36 mouse cellular contexts compared by ENCODE assay signal in genomic region chr3:59697391-59697790, GRCm38 (mm10). TPM values are rescaled to one million over a fixed set of nuclear protein-coding genes. Genes with fewer than 3 reads are reported as not detected.
DNase-seq lines count a peak whose midpoint lies in the region; ATAC-seq and TF ChIP-seq lines count a peak whose summit lies in the region.
"Had no signal": no experiment of that assay in that cellular context is flagged by ENCODE, and none has a peak within 500 bp of the region (broad histone marks: within the 10 kb centered on the region; RNA-seq: fewer than 3 reads in every experiment).

No protein-coding gene starts in this region.

- no peak overlapping the region for H3K27ac ChIP-seq in cerebellum, adult 2 months (ENCODE audit: insufficient read depth, low read length)
- H3K27ac ChIP-seq: embryonic facial prominence, embryonic 10.5 days; embryonic facial prominence, embryonic 13.5 days; forebrain, embryonic 12.5 days; forebrain, embryonic 15.5 days; gastrocnemius, adult 2 months; hindbrain, embryonic 12.5 days; hindbrain, embryonic 15.5 days had no signal

- WGBS in cerebellum, adult 2 months: 89% methylated on average over 3 of the region's 3 CpGs

- H3K4me3 ChIP-seq in cerebellum, adult 2 months (replicated peaks; ENCODE audit: insufficient read depth, low read depth, low read length): no peak overlapping the region
- H3K4me3 ChIP-seq: embryonic facial prominence, embryonic 10.5 days; embryonic facial prominence, embryonic 13.5 days; erythroblast, embryonic 14.5 days; forebrain, embryonic 12.5 days; forebrain, embryonic 15.5 days; gastrocnemius, adult 2 months; hindbrain, embryonic 12.5 days; hindbrain, embryonic 15.5 days had no signal

- TF ChIP-seq CTCF in cerebellum, adult 2 months (IDR thresholded peaks at IDR 0.05; ENCODE audit: borderline replicate concordance, insufficient read depth, low read depth, low read length): no peak

- peak; percentile 2 for DNase-seq in A20 (ENCODE audit: low read depth, low spot score)
- peak; percentile 9 for DNase-seq in T-cell, adult 2 months (ENCODE audit: low spot score)
- no peak for DNase-seq in adrenal gland, adult 18-20 months (ENCODE audit: low spot score in 2 of 2)
- no peak for DNase-seq in cerebellum, adult 2 months
- DNase-seq in Muller cell, postnatal 12 days (ENCODE audit: inconsistent ontology term): no peak
- DNase-seq: adrenal gland, postnatal 10 days; adrenal gland, postnatal 36 days; cerebellum, adult 18-20 months; cerebellum, adult 9-11 months; cerebellum, postnatal 36 days; embryo, embryonic 11 days; gastrocnemius, adult 2 months; gastrocnemius, postnatal 14 days; heart, adult 11 months; kidney, adult 18-20 months; kidney, adult 9 months had no signal

- TF ChIP-seq POLR2A in cerebellum, adult 2 months (IDR thresholded peaks at IDR 0.05; ENCODE audit: borderline replicate concordance, insufficient read depth, low read length): no peak

- no peaks in the 10 kb centered on the region for H3K27me3 ChIP-seq in cerebellum, adult 2 months (ENCODE audit: control insufficient read depth, insufficient read depth, low read length)
- H3K27me3 ChIP-seq: embryonic facial prominence, embryonic 13.5 days; forebrain, embryonic 12.5 days; forebrain, embryonic 15.5 days; hindbrain, embryonic 12.5 days; hindbrain, embryonic 15.5 days had no signal

- ATAC-seq in CD4-positive, CD25-positive, alpha-beta regulatory T cell, adult 4 months: peak; percentile 81
- peak; percentile 79 for ATAC-seq in inflammation-experienced regulatory T-cells, adult 6 months
- no peak for ATAC-seq in monocyte, adult 5-6 weeks (replicated peaks; ENCODE audit: insufficient number of reproducible peaks, low FRiP score, low TSS enrichment, poor library complexity, severe bottlenecking)
- ATAC-seq: forebrain, embryonic 15.5 days; intestine, embryonic 16.5 days had no signal

- no peaks in the 10 kb centered on the region for H3K4me1 ChIP-seq in cerebellum, adult 2 months (ENCODE audit: control insufficient read depth, insufficient read depth, low read length)
- H3K4me1 ChIP-seq: embryonic facial prominence, embryonic 10.5 days; embryonic facial prominence, embryonic 13.5 days; forebrain, embryonic 12.5 days; forebrain, embryonic 15.5 days; hindbrain, embryonic 12.5 days; hindbrain, embryonic 15.5 days had no signal

RNA-seq across cellular contexts. Expression of gene Gm5538, which starts 32.2 kb away (rescaled TPM):
- not detected for polyA plus RNA-seq in CD4-positive, CD25-positive, alpha-beta regulatory T cell, adult 4 months (2017; shearing (Covaris generic))
- not detected for polyA plus RNA-seq in inflammation-experienced regulatory T-cells, adult 6 months (2017; shearing (Covaris generic))
- not detected for total RNA-seq in adrenal gland, adult 18-20 months (2021)
- not detected in 2 replicates for polyA plus RNA-seq in cerebellum, adult 2 months (2012; rRNA removed)
- total RNA-seq in monocyte, adult 5-6 weeks (2017): not detected in 3 replicates
- total RNA-seq: adrenal gland, postnatal 10 days; G1E; gastrocnemius, adult 2 months; gastrocnemius, postnatal 14 days; gastrocnemius, postnatal 4 days; heart, adult 8-10 months; heart, postnatal 25 days; hematopoietic stem cell, adult 5-6 weeks had no signal
- polyA plus RNA-seq: cortical plate, adult 2 months; embryonic facial prominence, embryonic 10.5 days; embryonic facial prominence, embryonic 13.5 days; erythroblast, embryonic 14.5 days; forebrain, embryonic 12.5 days; forebrain, embryonic 15.5 days; G1E; heart, embryonic 11.5 days; heart, embryonic 14.5 days; heart, postnatal 0 days; hindbrain, embryonic 12.5 days; hindbrain, embryonic 15.5 days; intestine, embryonic 16.5 days had no signal

Comparison
In these comparisons a context has a peak if more than half of its experiments do, and no peak if none do; other contexts are left out.
1. DNase-seq: peak in A20 (single experiment) and T-cell, adult 2 months (single experiment); none in adrenal gland, adult 18-20 months (0 of 2), cerebellum, adult 2 months (0 of 2) and Muller cell, postnatal 12 days (single experiment).